10 mouse cellular contexts compared by ENCODE assay signal in genomic region chr16:13820771-13821170, GRCm38 (mm10). TPM values are rescaled to one million over a fixed set of nuclear protein-coding genes. Genes with fewer than 3 reads are reported as not detected.
A peak's percentile ranks its signal among the peaks of the same experiment; 100 is the strongest.
DNase-seq lines count a peak whose midpoint lies in the region; ATAC-seq lines count a peak whose summit lies in the region.
"Had no signal": no experiment of that assay in that cellular context is flagged by ENCODE, and none has a peak within 500 bp of the region (broad histone marks: within the 10 kb centered on the region; RNA-seq: fewer than 3 reads in every experiment).

No protein-coding gene starts in this region.

- no peaks in the 10 kb centered on the region for H3K9me3 ChIP-seq in heart, embryonic 14.5 days (ENCODE audit: control insufficient read depth, low read length)
- no peaks in the 10 kb centered on the region for H3K9me3 ChIP-seq in midbrain, embryonic 10.5 days (replicated peaks)
- H3K9me3 ChIP-seq in midbrain, embryonic 11.5 days (ENCODE audit: control insufficient read depth, low read length), result no peaks in the 10 kb centered on the region
- H3K9me3 ChIP-seq in intestine, embryonic 15.5 days, result no peaks in the 10 kb centered on the region
- H3K9me3 ChIP-seq in stomach, embryonic 16.5 days (replicated peaks; ENCODE audit: control insufficient read depth, low read length), result no peaks in the 10 kb centered on the region

- H3K27me3 ChIP-seq in heart, embryonic 14.5 days (ENCODE audit: control insufficient read depth, insufficient read depth, low read length), result no peaks in the 10 kb centered on the region
- no peaks in the 10 kb centered on the region for H3K27me3 ChIP-seq in midbrain, embryonic 10.5 days (ENCODE audit: low read depth, poor library complexity, severe bottlenecking)
- no peaks in the 10 kb centered on the region for H3K27me3 ChIP-seq in midbrain, embryonic 11.5 days (ENCODE audit: control insufficient read depth, insufficient read depth, low read length)
- H3K27me3 ChIP-seq in intestine, embryonic 15.5 days (replicated peaks), result no peaks in the 10 kb centered on the region
- H3K27me3 ChIP-seq in stomach, embryonic 16.5 days (ENCODE audit: control insufficient read depth, insufficient read depth, low read length), result no peaks in the 10 kb centered on the region

- H3K36me3 ChIP-seq in heart, embryonic 14.5 days (ENCODE audit: control insufficient read depth, insufficient read depth, low read length), result peaks cover 11% of the 10 kb centered on the region
- peaks cover 17% of the 10 kb centered on the region for H3K36me3 ChIP-seq in midbrain, embryonic 10.5 days
- H3K36me3 ChIP-seq in midbrain, embryonic 11.5 days (ENCODE audit: control insufficient read depth, insufficient read depth, low read length), result no peaks in the 10 kb centered on the region
- no peaks in the 10 kb centered on the region for H3K36me3 ChIP-seq in intestine, embryonic 15.5 days
- H3K36me3 ChIP-seq in stomach, embryonic 16.5 days (ENCODE audit: control insufficient read depth, insufficient read depth, low read length), result no peaks in the 10 kb centered on the region

- no peak for DNase-seq in heart, postnatal 4 days
- DNase-seq in midbrain, embryonic 10.5 days (ENCODE audit: low spot score), result no peak
- no peak for DNase-seq in midbrain, embryonic 11.5 days (ENCODE audit: low spot score, missing footprints)
- DNase-seq in frontal cortex, adult 2 months (ENCODE audit: extremely low spot score in 1 of 2, low spot score in 1 of 2), result no peak
- DNase-seq in spleen, postnatal 10 days (ENCODE audit: low spot score in 2 of 2), result no peak
- DNase-seq: lung, postnatal 14 days; retina, postnatal 1 day had no signal

- peak overlapping the region; percentile 84; the same call in 1 of the 2 replicates for H3K9ac ChIP-seq in heart, embryonic 14.5 days (ENCODE audit: low read length)
- H3K9ac ChIP-seq in midbrain, embryonic 11.5 days (ENCODE audit: low read length), result no peak overlapping the region
- no peak overlapping the region for H3K9ac ChIP-seq in intestine, embryonic 15.5 days
- no peak overlapping the region; the same call in 1 of the 2 replicates for H3K9ac ChIP-seq in stomach, embryonic 16.5 days (ENCODE audit: low read length)

- ATAC-seq in heart, embryonic 14.5 days (ENCODE audit: insufficient number of reproducible peaks, insufficient read depth, low FRiP score, low read depth), result no peak
- no peak for ATAC-seq in midbrain, embryonic 11.5 days (ENCODE audit: low FRiP score)
- ATAC-seq in intestine, embryonic 15.5 days, result no peak
- no peak for ATAC-seq in stomach, embryonic 16.5 days (ENCODE audit: insufficient read depth, low FRiP score)

- H3K4me3 ChIP-seq in heart, embryonic 14.5 days (ENCODE audit: control insufficient read depth in 1 of 2, insufficient read depth in 1 of 2, low read depth in 1 of 2, low read length in 2 of 2), result no peak overlapping the region
- H3K4me3 ChIP-seq in midbrain, embryonic 10.5 days, result 0 out of 2 replicates have a peak overlapping the region, but pooled peaks have one; percentile 76
- no peak overlapping the region for H3K4me3 ChIP-seq in midbrain, embryonic 11.5 days (ENCODE audit: low read depth, low read length)
- H3K4me3 ChIP-seq in intestine, embryonic 15.5 days (replicated peaks), result no peak overlapping the region
- H3K4me3 ChIP-seq in stomach, embryonic 16.5 days (replicated peaks; ENCODE audit: low read length), result no peak overlapping the region

- H3K4me1 ChIP-seq in heart, embryonic 14.5 days (ENCODE audit: control insufficient read depth in 2 of 2, insufficient read depth in 2 of 2, low read length in 2 of 2), result peaks cover 0 to 15% of the 10 kb centered on the region in 2 experiments; a peak in 3 of 4 replicates
- peaks cover 21% of the 10 kb centered on the region for H3K4me1 ChIP-seq in midbrain, embryonic 10.5 days
- peaks cover 9% of the 10 kb centered on the region for H3K4me1 ChIP-seq in midbrain, embryonic 11.5 days (ENCODE audit: control insufficient read depth, insufficient read depth, low read length)
- H3K4me1 ChIP-seq in intestine, embryonic 15.5 days (replicated peaks), result peaks cover 14% of the 10 kb centered on the region; the same call in 1 of the 2 replicates
- peaks cover 14% of the 10 kb centered on the region for H3K4me1 ChIP-seq in stomach, embryonic 16.5 days (ENCODE audit: control insufficient read depth, insufficient read depth, low read length)

- H3K4me2 ChIP-seq in heart, embryonic 14.5 days (ENCODE audit: low read length), result peak overlapping the region; percentile 66; the same call in 1 of the 2 replicates
- H3K4me2 ChIP-seq in midbrain, embryonic 11.5 days, result no peak overlapping the region
- 0 out of 2 replicates have a peak overlapping the region, but pooled peaks have one; percentile 82 for H3K4me2 ChIP-seq in intestine, embryonic 15.5 days (replicated peaks)
- peak overlapping the region; percentile 81; the same call in 1 of the 2 replicates for H3K4me2 ChIP-seq in stomach, embryonic 16.5 days (ENCODE audit: low read depth, low read length)

- 95% methylated on average over 5 of the region's 5 CpGs for WGBS in heart, embryonic 14.5 days
- 95% methylated on average over 5 of the region's 5 CpGs for WGBS in midbrain, embryonic 10.5 days
- 98% methylated on average over 5 of the region's 5 CpGs for WGBS in midbrain, embryonic 11.5 days
- WGBS in intestine, embryonic 15.5 days, result 94% methylated on average over 5 of the region's 5 CpGs
- WGBS in stomach, embryonic 16.5 days, result 94% methylated on average over 5 of the region's 5 CpGs

- H3K27ac ChIP-seq in heart, embryonic 14.5 days (replicated peaks in 1 of 2; ENCODE audit: control insufficient read depth in 1 of 2, insufficient read depth in 1 of 2, low read depth in 2 of 2, low read length in 2 of 2), result no peak overlapping the region
- no peak overlapping the region for H3K27ac ChIP-seq in midbrain, embryonic 10.5 days (replicated peaks)
- H3K27ac ChIP-seq in midbrain, embryonic 11.5 days (ENCODE audit: low read depth, low read length), result no peak overlapping the region
- no peak overlapping the region for H3K27ac ChIP-seq in intestine, embryonic 15.5 days
- no peak overlapping the region; the same call in 1 of the 2 replicates for H3K27ac ChIP-seq in stomach, embryonic 16.5 days (ENCODE audit: low read length)

RNA-seq across cellular contexts. Expression of gene Ntan1, which starts 2.1 kb away (rescaled TPM):
- polyA plus RNA-seq in heart, embryonic 14.5 days (2014; fragmentation: Nextera tagmentation; extraction: Ambion mirVana), result 158 and 162 TPM in 2 replicates
- total RNA-seq in heart, postnatal 4 days (2021), result 10 to 100 TPM; 74.8 to 76.1 TPM
- polyA plus RNA-seq in midbrain, embryonic 10.5 days (2016; fragmentation: Nextera tagmentation; extraction: Ambion mirVana), result 129 and 145 TPM in 2 replicates
- 160 and 167 TPM in 2 replicates for polyA plus RNA-seq in midbrain, embryonic 11.5 days (2014; fragmentation: Nextera tagmentation; extraction: Ambion mirVana)
- polyA plus RNA-seq in intestine, embryonic 15.5 days (2015; fragmentation: Nextera tagmentation; extraction: Ambion mirVana), result 147 and 152 TPM in 2 replicates
- 163 TPM in 2 replicates for polyA plus RNA-seq in stomach, embryonic 16.5 days (2015; fragmentation: Nextera tagmentation; extraction: Ambion mirVana)
- 97.1 and 115 TPM in 2 replicates for polyA plus RNA-seq in frontal cortex, adult 2 months (2012; rRNA removed)

RNA-seq across cellular contexts. Expression of gene Rrn3, which starts 40.3 kb away (rescaled TPM):
- polyA plus RNA-seq in heart, embryonic 14.5 days (2014; fragmentation: Nextera tagmentation; extraction: Ambion mirVana), result 49.8 and 54.5 TPM in 2 replicates
- 10 to 100 TPM; 46.7 to 49.4 TPM for total RNA-seq in heart, postnatal 4 days (2021)
- 101 and 114 TPM in 2 replicates for polyA plus RNA-seq in midbrain, embryonic 10.5 days (2016; fragmentation: Nextera tagmentation; extraction: Ambion mirVana)
- 107 and 118 TPM in 2 replicates for polyA plus RNA-seq in midbrain, embryonic 11.5 days (2014; fragmentation: Nextera tagmentation; extraction: Ambion mirVana)
- polyA plus RNA-seq in intestine, embryonic 15.5 days (2015; fragmentation: Nextera tagmentation; extraction: Ambion mirVana), result 49.8 and 54.5 TPM in 2 replicates
- 55.2 and 56.2 TPM in 2 replicates for polyA plus RNA-seq in stomach, embryonic 16.5 days (2015; fragmentation: Nextera tagmentation; extraction: Ambion mirVana)
- polyA plus RNA-seq in frontal cortex, adult 2 months (2012; rRNA removed), result 31.8 and 33.0 TPM in 2 replicates
